Mouse (Mus musculus) forebrain, postnatal 0 days (tissue): Measurements from ENCODE around the gene Arid5b. TPM values are rescaled to one million over a fixed set of nuclear protein-coding genes. Genes with fewer than 3 reads are reported as not detected.

ENCODE experiments used
- ATAC-seq: fragments of 200-750 bp; cut with Nextera tagmentation; 2 replicates; pipeline ENCODE4 v1.8.0; 2017; ENCODE audit warnings: mild to moderate bottlenecking, moderate library complexity
- DNase-seq: peaks from one replicate; pipeline ENCODE4 v3.0.0-alpha.2; 2015
- H3K27ac ChIP-seq: fragments of 300-500 bp; sonication (generic); 2 replicates; pipeline ENCODE4 v1.5.1; 2014; ENCODE audit warnings: low read depth, mild to moderate bottlenecking, antibody characterized with exemption, low read length, moderate library complexity, mixed read lengths
- H3K27me3 ChIP-seq: fragments of 300-500 bp; sonication (generic); 2 replicates; pipeline ENCODE4 v1.6.1; 2014; ENCODE audit warnings: mild to moderate bottlenecking, low read length, mixed read lengths; ENCODE audit not compliant: insufficient read depth
- H3K36me3 ChIP-seq: fragments of 300-500 bp; sonication (generic); 2 replicates; pipeline ENCODE4 v1.6.1; 2014; ENCODE audit warnings: mild to moderate bottlenecking, moderate library complexity; ENCODE audit not compliant: insufficient read depth
- H3K4me1 ChIP-seq: fragments of 300-500 bp; sonication (generic); 2 replicates; pipeline ENCODE4 v1.6.1; 2014; ENCODE audit warnings: antibody characterized with exemption; ENCODE audit not compliant: insufficient read depth
- H3K4me2 ChIP-seq: fragments of 300-500 bp; sonication (generic); 2 replicates; pipeline ENCODE4 v1.6.1; 2014; ENCODE audit warnings: low read depth, mild to moderate bottlenecking, moderate library complexity
- H3K4me3 ChIP-seq: fragments of 300-500 bp; sonication (generic); 2 replicates; pipeline ENCODE4 v1.5.1; 2014; ENCODE audit warnings: low read depth, low read length, mixed read lengths
- H3K9ac ChIP-seq: fragments of 300-500 bp; sonication (generic); 2 replicates; pipeline ENCODE4 v1.6.1; 2014; ENCODE audit warnings: mild to moderate bottlenecking
- H3K9me3 ChIP-seq: fragments of 300-500 bp; sonication (generic); 2 replicates; pipeline ENCODE4 v1.6.1; 2016; ENCODE audit warnings: low read length
- CTCF ChIP-seq: sonication (generic); IDR thresholded peaks from 2 replicates; pipeline ENCODE4 v1.5.1; 2016; ENCODE audit warnings: antibody characterized with exemption, control low read depth, low read depth
- WGBS: fragments of 180-500 bp; shearing (Covaris S2); extraction: QIAGEN DNeasy Blood & Tissue Kit; methylation state at CpG from one replicate; pipeline ENCODE4 v1.1.7; 2014; 5-methylcytosine and 5-hydroxymethylcytosine counted together
- polyA plus RNA-seq: library from polyadenylated mRNA; unstranded; fragments of >200 nt; fragmentation: Nextera tagmentation; extraction: Ambion mirVana; gene quantifications from 2 replicates; pipeline ENCODE4 v1.2.1, GENCODE M21; 2015
- total RNA-seq: library from RNA; depleted of rRNA; stranded (reverse); fragments of >200 nt; gene quantifications from 2 replicates; pipeline ENCODE4 v1.2.3, GENCODE M21; 2014

Gene Arid5b
- total and polyA plus RNA-seq, 2 experiments from 2014 or later, result 14.3 to 14.5 TPM

DNA sequence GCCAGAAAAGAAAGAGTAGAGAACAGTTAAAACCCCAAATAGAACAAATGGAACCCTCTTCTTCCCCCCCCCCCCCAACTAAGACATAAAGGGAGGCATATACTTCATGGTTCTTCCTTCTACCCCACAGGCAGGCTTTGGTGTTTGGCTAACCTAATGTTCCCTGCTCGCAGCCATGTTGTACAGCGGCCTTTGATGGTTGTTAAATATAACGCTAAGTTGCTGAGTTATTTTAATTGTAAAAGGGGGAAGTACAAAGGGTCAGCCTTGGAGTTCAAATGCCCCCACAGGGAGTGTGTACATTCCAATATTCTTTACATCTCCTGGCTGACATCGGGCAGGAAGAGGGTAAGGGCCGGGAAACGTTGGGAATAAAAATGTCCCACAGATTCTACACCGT is 148.9 kb downstream of the Arid5b start:
- H3K4me3 ChIP-seq, result no peak overlapping the region
- 70% methylated on average over 7 of the region's 7 CpGs for WGBS
- TF ChIP-seq CTCF, result no peak
- ATAC-seq (no peak), DNase-seq (no peak)
- no peaks in the 10 kb centered on the region for H3K27me3 ChIP-seq
- H3K36me3 ChIP-seq, result no peaks in the 10 kb centered on the region; the same call in 1 of the 2 replicates
- H3K9me3 ChIP-seq, result no peaks in the 10 kb centered on the region
- H3K9ac ChIP-seq, result no peak overlapping the region
- no peak overlapping the region for H3K4me2 ChIP-seq
- no peak overlapping the region for H3K27ac ChIP-seq
- H3K4me1 ChIP-seq, result 0 out of 2 replicates have a peak, but pooled peaks cover 3% of the 10 kb centered on the region

- no peaks in the 10 kb centered on the region for H3K9me3 ChIP-seq
- H3K4me3 ChIP-seq, result no peak overlapping the region
- no peak for TF ChIP-seq CTCF
- no peaks in the 10 kb centered on the region; the same call in 1 of the 2 replicates for H3K36me3 ChIP-seq
- no peaks in the 10 kb centered on the region for H3K27me3 ChIP-seq
- H3K9ac ChIP-seq, result no peak overlapping the region
- WGBS, result 76% methylated on average over 3 of the region's 3 CpGs
- DNase-seq (no peak), ATAC-seq (no peak)
- H3K27ac ChIP-seq, result no peak overlapping the region
- H3K4me2 ChIP-seq, result no peak overlapping the region
- H3K4me1 ChIP-seq, result 0 out of 2 replicates have a peak, but pooled peaks cover 3% of the 10 kb centered on the region
Observed at GRCm38 (mm10) chr10:68129009-68129408, 149.5 kb downstream of the Arid5b start.

GRCm38 (mm10) chr10:68128441-68128848 is 150.1 kb downstream of the Arid5b start:
- H3K9me3 ChIP-seq, result no peaks in the 10 kb centered on the region
- WGBS, result 54% methylated on average over 10 of the region's 10 CpGs
- no peak overlapping the region for H3K4me3 ChIP-seq
- DNase-seq (no peak), ATAC-seq (no peak)
- no peak overlapping the region for H3K9ac ChIP-seq
- TF ChIP-seq CTCF, result no peak
- no peaks in the 10 kb centered on the region for H3K27me3 ChIP-seq
- H3K4me1 ChIP-seq, result 0 out of 2 replicates have a peak, but pooled peaks cover 3% of the 10 kb centered on the region
- no peak overlapping the region for H3K27ac ChIP-seq
- H3K36me3 ChIP-seq, result no peaks in the 10 kb centered on the region; the same call in 1 of the 2 replicates
- no peak overlapping the region for H3K4me2 ChIP-seq

GRCm38 (mm10) chr10:68127604-68128256 is 150.8 kb downstream of the Arid5b start:
- no peaks in the 10 kb centered on the region for H3K9me3 ChIP-seq
- no peaks in the 10 kb centered on the region for H3K27me3 ChIP-seq
- no peak overlapping the region for H3K4me3 ChIP-seq
- no peak overlapping the region for H3K9ac ChIP-seq
- H3K4me1 ChIP-seq, result 0 out of 2 replicates have a peak, but pooled peaks cover 3% of the 10 kb centered on the region
- ATAC-seq (no peak), DNase-seq (no peak)
- H3K4me2 ChIP-seq, result no peak overlapping the region
- 64% methylated on average over 6 of the region's 6 CpGs for WGBS
- no peak for TF ChIP-seq CTCF
- H3K36me3 ChIP-seq, result no peaks in the 10 kb centered on the region
- no peak overlapping the region for H3K27ac ChIP-seq

DNA sequence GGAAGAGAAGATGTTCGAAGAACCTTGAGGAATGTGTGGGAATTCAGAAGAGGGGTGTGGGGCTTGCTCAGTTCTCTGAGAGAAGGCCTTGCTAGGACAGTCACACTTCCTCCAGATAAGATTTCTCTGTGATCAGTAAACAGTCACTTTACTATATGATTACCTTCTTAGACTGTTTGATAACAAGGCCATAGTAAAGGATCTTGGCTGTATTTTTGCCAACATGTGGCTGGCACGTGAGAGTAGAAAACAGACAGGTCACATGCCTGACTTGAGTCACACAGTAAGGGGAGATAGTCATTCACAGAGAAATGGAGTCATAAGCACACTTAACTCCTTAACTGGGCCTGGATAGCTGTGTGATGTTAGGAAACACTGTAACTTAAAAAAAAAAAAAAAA is 151.4 kb downstream of the Arid5b start:
- H3K4me3 ChIP-seq, result no peak overlapping the region
- ATAC-seq (no peak), DNase-seq (no peak)
- no peaks in the 10 kb centered on the region for H3K27me3 ChIP-seq
- no peaks in the 10 kb centered on the region for H3K9me3 ChIP-seq
- WGBS, result 81% methylated on average over 2 of the region's 2 CpGs
- no peak overlapping the region for H3K27ac ChIP-seq
- 0 out of 2 replicates have a peak, but pooled peaks cover 3% of the 10 kb centered on the region for H3K4me1 ChIP-seq
- TF ChIP-seq CTCF, result no peak
- no peak overlapping the region for H3K4me2 ChIP-seq
- H3K36me3 ChIP-seq, result no peaks in the 10 kb centered on the region
- H3K9ac ChIP-seq, result no peak overlapping the region

GRCm38 (mm10) chr10:68126551-68126950 is 152.0 kb downstream of the Arid5b start:
- 60% methylated on average over 2 of the region's 2 CpGs for WGBS
- Histone ChIP-seq H3K9ac (no peak overlapping the region), H3K4me2 (no peak overlapping the region), H3K27ac (no peak overlapping the region), H3K9me3 (no peaks in the 10 kb centered on the region), H3K36me3 (no peaks in the 10 kb centered on the region), H3K4me3 (no peak overlapping the region), H3K4me1 (0 out of 2 replicates have a peak, but pooled peaks cover 3% of the 10 kb centered on the region), H3K27me3 (no peaks in the 10 kb centered on the region)
- DNase-seq (no peak), ATAC-seq (no peak)
- TF ChIP-seq CTCF, result no peak

GRCm38 (mm10) chr10:68125919-68126550 is 152.5 kb downstream of the Arid5b start:
- Histone ChIP-seq H3K9ac (no peak overlapping the region), H3K27me3 (no peaks in the 10 kb centered on the region), H3K4me2 (no peak overlapping the region), H3K27ac (no peak overlapping the region), H3K4me3 (no peak overlapping the region), H3K4me1 (0 out of 2 replicates have a peak, but pooled peaks cover 3% of the 10 kb centered on the region), H3K36me3 (no peaks in the 10 kb centered on the region), H3K9me3 (no peaks in the 10 kb centered on the region)
- no peak for TF ChIP-seq CTCF
- no peak for DNase-seq
- WGBS, result 55% methylated on average over 8 of the region's 8 CpGs
- no peak for ATAC-seq
